Mouse (Mus musculus): Measurements from ENCODE around the gene Atp5d. TPM values are rescaled to one million over a fixed set of nuclear protein-coding genes. Genes with fewer than 3 reads are reported as not detected.

Atp5d gene
- polyA plus RNA-seq, 1 experiment from 2014 or later, result 475 TPM

DNA sequence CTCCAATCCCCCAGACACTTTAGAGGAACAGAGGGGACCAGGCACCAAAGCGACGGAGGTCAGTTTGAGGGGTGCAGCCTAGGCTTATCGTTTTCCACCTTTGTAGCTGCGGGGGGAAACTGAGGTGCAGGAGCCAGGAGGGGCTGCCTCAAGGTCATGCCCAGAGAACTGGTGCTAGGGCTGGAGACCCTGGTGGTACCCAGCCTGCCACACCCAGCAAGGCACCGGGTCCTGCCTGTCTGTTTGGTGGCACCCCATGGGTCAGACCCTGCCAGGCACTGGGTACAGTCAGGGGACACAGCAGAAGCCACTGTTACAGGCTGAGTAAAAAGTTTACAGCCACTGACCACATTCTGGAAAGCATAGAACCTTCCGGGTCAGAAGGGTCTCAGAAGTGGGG, 41.9 kb downstream of the Atp5d start:
- Histone ChIP-seq H3K4me1 (ENCODE audit: control insufficient read depth, insufficient read depth, low read length) (peaks cover 16% of the 10 kb centered on the region), H3K27ac (replicated peaks; ENCODE audit: low read depth, low read length) (no peak overlapping the region), H3K4me3 (ENCODE audit: low read depth, low read length) (peak overlapping the region; percentile 76), H3K9ac (ENCODE audit: low read depth, low read length) (peak overlapping the region; percentile 88), H3K36me3 (ENCODE audit: control insufficient read depth, insufficient read depth, low read length) (peaks cover 11% of the 10 kb centered on the region; the same call in 1 of the 2 replicates), H3K9me3 (ENCODE audit: control insufficient read depth, low read length) (no peaks in the 10 kb centered on the region), H3K4me2 (ENCODE audit: low read depth, low read length) (peak overlapping the region; percentile 84), H3K27me3 (replicated peaks; ENCODE audit: control insufficient read depth, insufficient read depth, low read length) (no peaks in the 10 kb centered on the region)
- DNase-seq (ENCODE audit: low spot score) (no peak), ATAC-seq (ENCODE audit: low read depth) (no peak)
- WGBS, result 45% methylated on average over 6 of the region's 6 CpGs

DNA sequence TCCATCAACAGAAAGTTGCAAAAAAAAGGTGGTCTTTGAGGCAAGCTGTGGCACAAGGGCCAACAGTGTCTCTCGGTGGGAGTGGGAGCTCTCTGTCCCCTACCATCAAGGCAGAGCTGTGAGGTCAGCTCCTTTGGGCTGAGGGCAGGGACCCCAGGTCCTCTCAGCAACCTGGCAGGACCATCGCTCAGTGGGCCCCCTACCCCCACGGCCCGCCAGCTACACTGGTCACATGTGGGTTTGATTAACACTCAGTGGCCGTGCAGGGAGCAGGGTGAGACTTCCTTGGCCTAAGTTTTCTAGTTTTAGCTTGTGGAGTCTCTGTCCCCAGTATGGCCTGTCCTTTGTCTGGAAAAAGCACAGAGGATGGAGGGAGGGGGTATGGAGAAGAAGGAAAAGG, 42.4 kb downstream of the Atp5d start:
- Histone ChIP-seq H3K36me3 (ENCODE audit: control insufficient read depth, insufficient read depth, low read length) (peaks cover 11% of the 10 kb centered on the region; the same call in 1 of the 2 replicates), H3K9ac (ENCODE audit: low read depth, low read length) (peak overlapping the region; percentile 88), H3K27me3 (replicated peaks; ENCODE audit: control insufficient read depth, insufficient read depth, low read length) (no peaks in the 10 kb centered on the region), H3K27ac (replicated peaks; ENCODE audit: low read depth, low read length) (no peak overlapping the region), H3K4me2 (ENCODE audit: low read depth, low read length) (peak overlapping the region; percentile 84), H3K4me3 (ENCODE audit: low read depth, low read length) (peak overlapping the region; percentile 76), H3K4me1 (ENCODE audit: control insufficient read depth, insufficient read depth, low read length) (peaks cover 16% of the 10 kb centered on the region), H3K9me3 (ENCODE audit: control insufficient read depth, low read length) (no peaks in the 10 kb centered on the region)
- 19% methylated on average over 5 of the region's 5 CpGs for WGBS
- no peak for ATAC-seq (ENCODE audit: low read depth)
- DNase-seq (ENCODE audit: low spot score), result no peak

DNA sequence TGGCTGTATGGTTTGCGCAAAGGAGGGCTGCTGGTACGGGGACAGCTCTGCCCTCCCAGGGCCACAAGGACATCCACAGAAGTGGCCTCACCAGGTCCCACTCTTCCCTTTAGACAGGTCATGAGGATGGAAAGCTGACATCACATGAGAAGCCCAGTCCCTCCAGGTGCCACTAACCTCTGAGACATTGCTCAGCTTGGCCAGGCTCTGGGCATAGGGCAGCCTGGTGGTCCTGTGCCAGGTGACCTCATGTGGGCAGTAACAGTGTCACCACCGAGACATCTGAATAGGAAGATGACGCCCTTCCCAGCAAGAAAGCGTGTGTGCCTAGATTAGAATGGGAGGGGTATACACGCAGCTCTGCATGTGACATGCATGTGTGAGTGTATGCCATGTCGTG, 44.1 kb downstream of the Atp5d start:
- no peak for DNase-seq (ENCODE audit: low spot score)
- H3K9ac ChIP-seq (ENCODE audit: low read depth, low read length), result no peak overlapping the region; the same call in 1 of the 2 replicates
- peaks cover 19% of the 10 kb centered on the region; the same call in 1 of the 2 replicates for H3K36me3 ChIP-seq (ENCODE audit: control insufficient read depth, insufficient read depth, low read length)
- 90% methylated on average over 7 of the region's 7 CpGs for WGBS
- no peak overlapping the region for H3K27ac ChIP-seq (replicated peaks; ENCODE audit: low read depth, low read length)
- peaks cover 16% of the 10 kb centered on the region for H3K4me1 ChIP-seq (ENCODE audit: control insufficient read depth, insufficient read depth, low read length)
- no peak overlapping the region for H3K4me2 ChIP-seq (ENCODE audit: low read depth, low read length)
- ATAC-seq (ENCODE audit: low read depth), result no peak
- no peaks in the 10 kb centered on the region; the same call in 1 of the 2 replicates for H3K27me3 ChIP-seq (replicated peaks; ENCODE audit: control insufficient read depth, insufficient read depth, low read length)
- H3K4me3 ChIP-seq (ENCODE audit: low read depth, low read length), result no peak overlapping the region
- no peaks in the 10 kb centered on the region for H3K9me3 ChIP-seq (ENCODE audit: control insufficient read depth, low read length)

DNA sequence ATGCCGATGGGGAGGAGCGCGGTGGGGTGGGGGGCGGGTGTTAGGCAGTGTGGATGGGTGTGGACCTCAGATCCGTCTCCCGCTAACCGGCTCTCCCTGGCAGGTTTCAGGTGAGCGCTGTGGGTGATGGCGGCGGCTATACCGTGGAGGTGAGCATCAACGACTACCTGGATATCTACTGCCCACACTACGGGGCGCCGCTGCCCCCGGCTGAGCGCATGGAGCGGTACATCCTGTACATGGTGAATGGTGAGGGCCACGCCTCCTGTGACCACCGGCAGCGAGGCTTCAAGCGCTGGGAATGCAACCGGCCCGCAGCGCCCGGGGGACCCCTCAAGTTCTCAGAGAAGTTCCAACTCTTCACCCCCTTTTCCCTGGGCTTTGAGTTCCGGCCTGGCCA, 48.2 kb downstream of the Atp5d start:
- Histone ChIP-seq H3K27me3 (replicated peaks; ENCODE audit: control insufficient read depth, insufficient read depth, low read length) (peaks cover 30% of the 10 kb centered on the region), H3K4me3 (ENCODE audit: low read depth, low read length) (no peak overlapping the region), H3K9me3 (ENCODE audit: control insufficient read depth, low read length) (no peaks in the 10 kb centered on the region), H3K9ac (ENCODE audit: low read depth, low read length) (no peak overlapping the region), H3K36me3 (ENCODE audit: control insufficient read depth, insufficient read depth, low read length) (peaks cover 37% of the 10 kb centered on the region), H3K27ac (replicated peaks; ENCODE audit: low read depth, low read length) (no peak overlapping the region), H3K4me2 (ENCODE audit: low read depth, low read length) (no peak overlapping the region), H3K4me1 (ENCODE audit: control insufficient read depth, insufficient read depth, low read length) (peaks cover 13% of the 10 kb centered on the region)
- 53% methylated on average over 20 of the region's 27 CpGs for WGBS
- DNase-seq (ENCODE audit: low spot score) (no peak), ATAC-seq (ENCODE audit: low read depth) (no peak)

DNA sequence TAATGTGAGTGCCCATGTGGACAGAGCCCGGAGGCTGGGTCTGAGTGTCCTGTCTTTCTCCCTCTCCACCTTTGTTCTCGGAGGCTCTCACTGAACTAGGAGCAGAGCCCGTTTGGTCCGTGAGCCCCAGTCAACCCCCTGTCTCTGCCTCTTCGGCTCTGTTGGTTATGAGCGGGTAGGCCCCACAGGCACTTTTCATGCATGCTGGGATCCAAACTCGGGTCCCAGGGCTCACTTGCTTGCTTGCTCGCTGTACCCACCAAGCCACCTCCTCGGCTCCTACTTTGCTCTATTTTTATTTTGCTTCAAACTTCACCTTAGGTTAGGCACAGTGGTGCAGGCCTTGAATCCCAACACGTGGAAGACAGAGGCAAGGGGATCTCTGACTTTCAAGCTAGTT, 49.3 kb downstream of the Atp5d start:
- WGBS, result 92% methylated on average over 10 of the region's 10 CpGs
- Histone ChIP-seq H3K4me2 (ENCODE audit: low read depth, low read length) (no peak overlapping the region), H3K4me1 (ENCODE audit: control insufficient read depth, insufficient read depth, low read length) (peaks cover 13% of the 10 kb centered on the region), H3K36me3 (ENCODE audit: control insufficient read depth, insufficient read depth, low read length) (peaks cover 32% of the 10 kb centered on the region), H3K9ac (ENCODE audit: low read depth, low read length) (no peak overlapping the region), H3K27me3 (replicated peaks; ENCODE audit: control insufficient read depth, insufficient read depth, low read length) (peaks cover 35% of the 10 kb centered on the region), H3K9me3 (ENCODE audit: control insufficient read depth, low read length) (no peaks in the 10 kb centered on the region), H3K4me3 (ENCODE audit: low read depth, low read length) (no peak overlapping the region), H3K27ac (replicated peaks; ENCODE audit: low read depth, low read length) (no peak overlapping the region)
- DNase-seq (ENCODE audit: low spot score) (no peak), ATAC-seq (ENCODE audit: low read depth) (no peak)

DNA sequence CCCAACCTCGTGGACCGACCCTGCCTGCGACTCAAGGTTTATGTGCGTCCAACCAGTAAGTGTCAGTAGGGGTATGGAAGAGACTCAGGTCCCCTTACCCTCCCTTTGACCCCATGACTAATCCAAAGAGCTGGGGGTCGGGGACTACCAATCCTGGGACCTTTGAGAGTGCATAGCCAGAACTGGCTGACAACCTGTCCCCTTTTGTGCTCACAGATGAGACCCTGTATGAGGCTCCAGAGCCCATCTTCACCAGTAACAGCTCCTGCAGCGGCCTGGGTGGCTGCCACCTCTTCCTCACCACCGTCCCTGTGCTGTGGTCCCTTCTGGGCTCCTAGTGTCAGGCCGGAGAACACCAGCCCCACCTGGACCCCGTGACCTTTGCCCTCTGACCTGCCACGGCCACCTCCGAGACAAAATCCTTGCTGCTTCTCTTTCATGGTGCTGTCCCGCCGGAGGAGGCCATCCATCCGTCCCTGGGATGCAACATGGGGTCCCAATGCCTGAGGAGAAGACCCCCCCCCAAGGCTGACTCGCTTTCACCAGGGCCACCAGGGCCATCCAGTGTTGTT, 50.1 kb downstream of the Atp5d start:
- H3K27ac ChIP-seq (replicated peaks; ENCODE audit: low read depth, low read length), result no peak overlapping the region
- no peak overlapping the region for H3K4me2 ChIP-seq (ENCODE audit: low read depth, low read length)
- WGBS, result 77% methylated on average over 15 of the region's 15 CpGs
- peaks cover 13% of the 10 kb centered on the region for H3K4me1 ChIP-seq (ENCODE audit: control insufficient read depth, insufficient read depth, low read length)
- ATAC-seq (ENCODE audit: low read depth) (no peak), DNase-seq (ENCODE audit: low spot score) (no peak)
- no peak overlapping the region for H3K9ac ChIP-seq (ENCODE audit: low read depth, low read length)
- H3K9me3 ChIP-seq (ENCODE audit: control insufficient read depth, low read length), result no peaks in the 10 kb centered on the region
- H3K27me3 ChIP-seq (replicated peaks; ENCODE audit: control insufficient read depth, insufficient read depth, low read length), result peaks cover 35% of the 10 kb centered on the region
- H3K36me3 ChIP-seq (ENCODE audit: control insufficient read depth, insufficient read depth, low read length), result peaks cover 26% of the 10 kb centered on the region
- no peak overlapping the region for H3K4me3 ChIP-seq (ENCODE audit: low read depth, low read length)

DNA sequence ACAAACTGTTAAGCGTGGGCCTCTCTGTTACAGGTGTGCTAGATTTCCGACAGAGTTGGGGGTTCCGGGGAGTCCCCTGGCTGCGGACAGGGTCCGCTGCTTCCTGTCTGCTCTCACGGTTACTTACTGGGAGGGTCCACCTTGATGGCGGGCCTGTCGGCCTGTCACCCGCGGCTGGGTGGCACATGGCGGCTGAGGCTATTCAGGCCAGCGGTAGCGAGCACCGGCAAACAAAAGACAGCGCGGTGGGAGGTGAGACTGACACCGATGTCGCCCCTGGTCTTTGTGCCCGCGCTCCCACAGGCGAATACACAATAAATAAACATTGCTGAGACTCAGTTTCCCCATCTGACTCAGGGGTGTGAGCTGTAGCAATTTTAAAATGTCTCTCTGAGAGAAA, 51.6 kb downstream of the Atp5d start:
- H3K27me3 ChIP-seq (replicated peaks; ENCODE audit: control insufficient read depth, insufficient read depth, low read length), result peaks cover 35% of the 10 kb centered on the region

DNA sequence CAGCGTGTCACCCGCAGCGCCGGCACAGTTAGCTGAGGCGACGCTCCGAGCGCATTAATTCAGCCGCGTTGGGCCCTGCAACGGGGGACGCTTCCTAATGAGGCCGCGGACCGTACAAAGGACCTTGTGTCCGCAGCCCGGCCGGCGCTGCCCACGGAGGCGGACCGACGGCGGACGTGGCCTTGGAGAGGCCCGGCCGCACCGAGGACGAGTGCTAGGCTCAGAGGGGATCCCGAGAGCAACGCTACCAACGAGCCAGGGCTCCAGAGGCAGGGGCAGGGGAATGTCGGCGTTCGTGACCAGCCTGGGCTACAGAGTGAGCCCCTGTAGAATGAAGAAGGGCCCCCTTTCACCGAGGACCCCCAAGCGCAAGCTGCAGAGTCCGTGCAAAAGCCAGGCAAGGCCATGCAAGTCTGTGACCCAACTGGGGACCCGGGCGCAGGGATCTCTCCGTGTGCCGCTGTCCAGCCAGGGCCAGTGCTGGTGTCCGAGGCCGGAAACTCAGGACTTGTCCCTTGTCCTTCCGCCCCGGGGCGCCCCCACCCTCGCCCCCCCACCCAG, 52.1 kb downstream of the Atp5d start:
- ATAC-seq (ENCODE audit: low read depth) (peak; percentile 35), DNase-seq (ENCODE audit: low spot score) (peak; percentile 55)
- Histone ChIP-seq H3K27ac (replicated peaks; ENCODE audit: low read depth, low read length) (no peak overlapping the region), H3K4me2 (ENCODE audit: low read depth, low read length) (peak overlapping the region; percentile 78), H3K4me3 (ENCODE audit: low read depth, low read length) (peak overlapping the region; percentile 47), H3K9ac (ENCODE audit: low read depth, low read length) (peak overlapping the region; percentile 65), H3K4me1 (ENCODE audit: control insufficient read depth, insufficient read depth, low read length) (peaks cover 13% of the 10 kb centered on the region), H3K27me3 (replicated peaks; ENCODE audit: control insufficient read depth, insufficient read depth, low read length) (peaks cover 35% of the 10 kb centered on the region), H3K36me3 (ENCODE audit: control insufficient read depth, insufficient read depth, low read length) (peaks cover 26% of the 10 kb centered on the region), H3K9me3 (ENCODE audit: control insufficient read depth, low read length) (no peaks in the 10 kb centered on the region)
- under 1% methylated on average over 44 of the region's 48 CpGs for WGBS

More for the DNA sequence above, 51.6 kb downstream of the Atp5d start:
- Histone ChIP-seq H3K36me3 (ENCODE audit: control insufficient read depth, insufficient read depth, low read length) (peaks cover 26% of the 10 kb centered on the region), H3K9me3 (ENCODE audit: control insufficient read depth, low read length) (no peaks in the 10 kb centered on the region), H3K9ac (ENCODE audit: low read depth, low read length) (peak overlapping the region; percentile 65), H3K4me2 (ENCODE audit: low read depth, low read length) (peak overlapping the region; percentile 78), H3K4me3 (ENCODE audit: low read depth, low read length) (peak overlapping the region; percentile 47), H3K4me1 (ENCODE audit: control insufficient read depth, insufficient read depth, low read length) (peaks cover 13% of the 10 kb centered on the region), H3K27ac (replicated peaks; ENCODE audit: low read depth, low read length) (no peak overlapping the region)
- DNase-seq (ENCODE audit: low spot score) (no peak), ATAC-seq (ENCODE audit: low read depth) (no peak)
- WGBS, result 18% methylated on average over 21 of the region's 21 CpGs

DNA sequence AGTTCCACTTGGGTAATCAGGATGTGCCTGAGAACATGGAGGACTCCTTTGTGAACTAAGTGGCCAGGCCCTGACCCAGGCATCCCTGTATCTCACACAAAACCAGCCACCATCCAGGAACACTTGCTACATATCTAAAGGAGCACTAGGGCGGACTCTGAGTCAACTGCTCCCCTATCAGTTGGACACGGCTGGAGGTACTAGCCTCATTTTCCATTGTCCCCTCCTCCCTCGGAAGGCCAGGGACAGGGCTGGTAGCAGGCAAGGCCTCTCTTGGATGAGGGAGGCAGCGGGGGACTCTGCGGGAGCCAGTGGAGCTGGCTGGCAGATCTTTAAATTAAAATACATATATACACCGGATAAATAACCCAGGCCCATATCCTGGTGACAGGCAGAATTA, 55.5 kb downstream of the Atp5d start:
- H3K9me3 ChIP-seq (ENCODE audit: control insufficient read depth, low read length), result no peaks in the 10 kb centered on the region
- H3K36me3 ChIP-seq (ENCODE audit: control insufficient read depth, insufficient read depth, low read length), result peaks cover 4% of the 10 kb centered on the region
- no peak overlapping the region for H3K4me2 ChIP-seq (ENCODE audit: low read depth, low read length)
- 75% methylated on average over 6 of the region's 6 CpGs for WGBS
- no peak overlapping the region for H3K27ac ChIP-seq (replicated peaks; ENCODE audit: low read depth, low read length)
- H3K4me3 ChIP-seq (ENCODE audit: low read depth, low read length), result no peak overlapping the region
- ATAC-seq (ENCODE audit: low read depth), result no peak
- DNase-seq (ENCODE audit: low spot score), result no peak
- no peak overlapping the region for H3K9ac ChIP-seq (ENCODE audit: low read depth, low read length)
- peaks cover 13% of the 10 kb centered on the region for H3K4me1 ChIP-seq (ENCODE audit: control insufficient read depth, insufficient read depth, low read length)
- peaks cover 29% of the 10 kb centered on the region for H3K27me3 ChIP-seq (replicated peaks; ENCODE audit: control insufficient read depth, insufficient read depth, low read length)

All from embryonic facial prominence, embryonic 14.5 days (tissue).